Mouse (Mus musculus) ES-E14 (cell line): ENCODE measurements around the gene Tmem102.

Source experiments
- CHD2 ChIP-seq: IDR thresholded peaks from 2 replicates; pipeline ENCODE4 v1.6.1; 2014; ENCODE audit warnings: mild to moderate bottlenecking, low read depth, low read length, inconsistent platforms
- HCFC1 ChIP-seq: IDR thresholded peaks from 2 replicates; pipeline ENCODE4 v1.6.1; 2012; ENCODE audit warnings: low read length, inconsistent platforms, borderline replicate concordance; ENCODE audit not compliant: insufficient read depth
- ZC3H11A ChIP-seq: IDR thresholded peaks from 2 replicates; pipeline ENCODE4 v1.6.1; 2012; ENCODE audit warnings: low read depth, mild to moderate bottlenecking, inconsistent platforms, low read length, borderline replicate concordance
- ZNF384 ChIP-seq: IDR thresholded peaks from 2 replicates; pipeline ENCODE4 v1.6.1; 2012; ENCODE audit warnings: low read depth, low read length, inconsistent platforms

- TF ChIP-seq ZNF384 (no peak), CHD2 (no peak), ZC3H11A (no peak), HCFC1 (no peak)
These were observed 30.5 kb upstream of the Tmem102 start for GRCm38 (mm10) chr11:69835966-69836335.
